Mouse (Mus musculus): ENCODE data around the gene Epn3.

The Epn3 gene

GRCm38 (mm10) chr11:94499661-94500152 lies at the start of gene Epn3:
Gene Epn3 (minus strand): TSS chr11:94499974.
- no peak for DNase-seq (ENCODE audit: low spot score in 2 of 2)

GRCm38 (mm10) chr11:94548888-94549690 lies 49.3 kb upstream of the Epn3 start, which contains the start of gene Rsad1:
Gene Rsad1 (minus strand): TSS chr11:94549255.
- DNase-seq (ENCODE audit: low spot score in 2 of 2), result peak; percentile 84 to 89

GRCm38 (mm10) chr11:94548041-94548784 lies 48.4 kb upstream of the Epn3 start:
- DNase-seq (ENCODE audit: low spot score in 2 of 2), result no peak

DNA sequence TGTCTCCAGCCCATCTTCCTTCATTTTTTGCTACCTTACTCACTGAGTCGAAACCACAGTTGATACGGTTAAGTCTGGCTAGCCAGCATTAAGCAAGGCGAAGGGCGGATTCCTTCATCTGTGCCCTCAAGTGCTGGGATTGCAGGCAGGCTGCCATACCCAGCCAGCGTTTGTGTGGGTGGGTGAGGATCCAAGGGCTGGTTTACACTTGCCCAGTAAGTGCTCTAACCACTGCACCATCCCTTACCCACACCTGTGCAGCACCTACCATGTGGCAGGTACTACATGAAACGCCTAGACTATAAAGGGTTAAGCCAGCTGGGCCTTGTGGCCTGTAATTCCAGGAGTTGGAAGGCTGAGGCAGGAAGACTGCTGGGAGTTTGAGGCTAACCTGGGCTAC lies 47.5 kb upstream of the Epn3 start:
- DNase-seq (ENCODE audit: low spot score in 2 of 2), result no peak

- no peak for DNase-seq (ENCODE audit: low spot score in 2 of 2)
Measured at GRCm38 (mm10) chr11:94546381-94546780, 46.6 kb upstream of the Epn3 start.

DNA sequence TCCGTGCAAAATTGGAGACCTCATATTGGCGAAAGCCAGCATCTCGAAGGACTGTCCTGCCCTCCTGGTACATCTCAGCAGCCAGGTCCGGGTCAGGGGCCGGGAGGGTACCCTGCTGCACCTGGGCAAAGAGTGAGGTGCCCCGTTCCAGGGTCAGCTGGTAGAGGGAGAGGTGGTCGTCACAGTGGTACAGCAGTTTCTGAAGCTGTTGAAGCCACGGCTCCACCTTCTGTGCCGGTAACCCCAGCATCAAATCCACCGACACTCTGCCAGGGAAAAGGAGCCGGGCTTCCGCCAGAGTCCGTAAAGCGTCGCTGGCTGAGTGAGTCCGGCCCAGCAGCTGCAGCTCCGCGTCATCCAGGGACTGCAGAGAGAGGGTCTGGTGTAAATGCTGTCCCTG lies 44.6 kb upstream of the Epn3 start:
- DNase-seq (ENCODE audit: low spot score in 2 of 2), result no peak

GRCm38 (mm10) chr11:94543932-94544331 lies 44.2 kb upstream of the Epn3 start:
- DNase-seq (ENCODE audit: low spot score in 2 of 2), result peak; percentile 43 to 69

- no peak for DNase-seq (ENCODE audit: low spot score in 2 of 2)
Measured at GRCm38 (mm10) chr11:94543344-94543743, 43.6 kb upstream of the Epn3 start.

DNA sequence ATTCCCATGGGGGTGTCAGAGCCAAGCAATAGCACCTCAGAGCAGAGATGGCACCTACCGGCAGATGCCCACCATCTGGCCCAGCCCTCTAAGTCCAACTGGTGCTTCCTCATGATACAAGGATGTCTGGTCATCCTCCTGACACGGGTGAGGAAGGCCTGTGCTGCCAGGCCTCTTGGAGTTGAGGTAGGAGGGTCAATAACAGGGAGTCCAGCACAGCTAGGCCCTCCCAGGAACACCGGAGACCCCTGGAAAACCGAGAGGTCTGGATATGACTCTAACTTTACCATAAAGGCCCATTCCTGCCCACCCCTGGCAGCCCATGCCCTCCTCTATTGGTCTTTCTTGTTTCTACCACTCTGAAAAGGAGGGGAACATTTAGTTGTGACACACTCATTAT lies 42.6 kb upstream of the Epn3 start:
- DNase-seq (ENCODE audit: low spot score in 2 of 2), result no peak

DNA sequence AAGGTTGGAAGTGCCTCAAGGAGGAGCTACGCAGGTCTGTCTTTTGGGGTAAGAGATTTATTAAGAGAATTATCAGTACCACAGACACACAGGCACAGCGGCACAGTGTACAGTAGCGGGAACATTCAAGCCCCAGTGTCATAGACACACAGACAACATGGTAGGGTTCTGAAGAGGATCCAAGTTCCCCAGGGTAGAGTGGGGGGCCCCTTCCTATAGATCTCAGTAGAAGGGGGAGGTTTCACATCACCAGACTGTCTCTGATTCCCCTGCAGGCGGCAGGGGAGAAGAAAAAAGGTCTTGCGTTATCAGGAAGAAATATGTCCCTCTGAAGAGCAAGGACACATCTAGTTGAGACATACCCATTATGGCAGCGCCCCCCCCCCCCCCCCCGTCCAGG lies 40.0 kb upstream of the Epn3 start:
- no peak for DNase-seq (ENCODE audit: low spot score in 2 of 2)

DNA sequence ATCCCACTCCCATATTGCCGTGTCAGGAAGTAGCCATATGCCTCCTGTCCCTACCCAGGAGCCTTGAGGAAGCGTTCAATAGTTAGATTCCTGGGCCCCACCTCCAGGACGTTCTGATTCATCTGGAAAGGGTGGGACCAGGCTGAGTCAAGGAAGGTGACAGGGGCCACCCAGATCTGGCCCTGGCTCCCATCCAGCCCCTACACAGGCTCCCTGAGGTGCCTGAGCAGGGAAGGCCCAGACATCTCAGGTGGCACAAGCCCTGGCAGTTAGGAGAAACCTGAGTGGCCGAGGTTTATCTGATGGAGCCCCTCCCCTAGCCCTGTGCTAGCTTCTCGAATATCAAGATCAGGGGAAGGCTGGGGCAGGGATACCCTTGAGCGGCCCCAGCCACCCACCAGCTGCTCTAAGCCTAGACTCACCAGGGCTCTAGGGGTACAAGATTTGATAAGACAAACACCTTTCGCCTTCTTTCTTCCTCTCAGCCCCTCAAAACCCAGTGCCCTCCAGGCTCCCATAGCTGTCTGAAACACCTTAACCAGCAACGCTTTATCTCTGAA lies 39.0 kb upstream of the Epn3 start:
- DNase-seq (ENCODE audit: low spot score in 2 of 2), result no peak

GRCm38 (mm10) chr11:94533171-94533570 lies 33.4 kb upstream of the Epn3 start:
- no peak for DNase-seq (ENCODE audit: low spot score in 2 of 2)

GRCm38 (mm10) chr11:94528879-94529278 lies 29.1 kb upstream of the Epn3 start:
- no peak for DNase-seq (ENCODE audit: low spot score in 2 of 2)

- DNase-seq (ENCODE audit: low spot score in 2 of 2), result no peak
Measured at GRCm38 (mm10) chr11:94526171-94526879, 26.6 kb upstream of the Epn3 start.

- peak in 1 of 2 experiments; percentile 14 for DNase-seq (ENCODE audit: low spot score in 2 of 2)
Measured at GRCm38 (mm10) chr11:94521219-94521843, 21.6 kb upstream of the Epn3 start, which contains the start of gene Mycbpap. Gene Mycbpap (minus strand): TSS chr11:94521742.

DNA sequence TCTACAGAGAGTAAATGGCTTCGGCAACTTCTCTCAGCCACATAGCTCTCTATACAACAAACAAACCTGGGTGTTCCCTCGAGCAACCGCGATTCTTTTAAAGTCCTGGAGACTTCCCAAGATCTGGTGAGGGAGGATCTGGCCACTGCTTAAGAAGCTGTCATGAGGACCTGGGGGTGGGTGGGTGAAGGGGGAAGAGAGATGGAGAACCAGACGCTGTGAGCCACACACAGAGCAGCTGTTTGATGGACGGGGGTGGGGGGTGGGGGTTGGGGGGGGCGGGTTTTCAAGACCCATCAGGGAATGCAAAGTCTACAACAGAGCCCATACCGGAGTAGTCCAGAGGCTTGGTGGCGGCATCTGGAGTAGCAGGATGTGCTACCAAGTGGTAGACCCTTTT lies 13.7 kb upstream of the Epn3 start:
- DNase-seq (ENCODE audit: low spot score in 2 of 2), result no peak

- DNase-seq (ENCODE audit: low spot score in 2 of 2), result no peak
Measured at GRCm38 (mm10) chr11:94508976-94509375, 9.2 kb upstream of the Epn3 start.

DNA sequence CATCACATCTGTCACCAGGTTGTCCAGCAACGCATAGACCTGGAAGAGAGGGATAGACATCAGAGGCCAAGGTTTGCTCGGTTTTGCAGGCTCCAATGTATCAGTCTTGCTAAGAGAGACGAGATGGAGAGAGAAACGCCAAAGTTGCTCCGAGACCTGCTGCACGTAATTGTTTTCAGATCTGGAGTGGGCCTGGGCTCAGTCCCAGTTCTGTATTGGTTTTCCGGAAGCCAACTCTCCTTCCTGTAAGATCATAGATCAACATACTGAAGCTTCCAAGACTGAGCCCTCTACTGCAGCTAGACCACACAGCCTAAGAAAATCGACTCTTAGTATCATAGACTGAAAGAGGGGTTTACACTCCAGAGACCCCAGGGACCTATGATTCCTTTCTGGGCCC lies 1.7 kb upstream of the Epn3 start:
- no peak for DNase-seq (ENCODE audit: low spot score in 2 of 2)

GRCm38 (mm10) chr11:94500362-94500761 lies 588 bp upstream of the Epn3 start:
- no peak for DNase-seq (ENCODE audit: low spot score in 2 of 2)

DNA sequence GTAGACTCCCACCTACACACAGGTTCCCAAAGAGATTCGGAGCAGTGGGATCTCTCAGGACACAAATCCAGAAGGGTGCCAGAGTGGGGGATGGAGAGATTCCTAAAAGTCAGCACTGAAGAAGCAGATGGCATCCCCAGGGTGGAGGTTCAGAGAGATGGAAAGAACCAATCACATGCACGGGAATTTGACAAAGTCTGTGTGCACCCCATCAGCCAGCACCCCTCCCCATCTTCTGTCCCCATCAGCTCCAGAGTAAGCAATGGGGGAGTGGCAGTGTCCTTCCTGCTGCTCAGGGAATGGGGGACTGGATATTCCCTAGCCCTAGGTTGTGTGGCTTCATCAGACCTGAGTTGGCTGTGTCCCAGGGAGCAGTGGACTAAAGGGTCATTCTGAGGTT lies 739 bp downstream of the Epn3 start:
- no peak for DNase-seq (ENCODE audit: low spot score in 2 of 2)

Data from spleen, postnatal 14 days (tissue).